Mouse (Mus musculus) embryonic facial prominence, embryonic 10.5 days (tissue): ENCODE measurements at regions not wholly inside any gene's neighbourhood (a gene's known extent, or its start where the extent isn't known, plus 50 kb on each side); places are given as distances from the start of the nearest gene placed in this dataset.

Experiments used
- DNase-seq: peaks from one replicate; pipeline ENCODE4 v3.0.0-alpha.2; 2017; ENCODE audit warnings: low spot score
- H3K27ac ChIP-seq: fragments of 300-500 bp; sonication (generic); replicated peaks from 2 replicates; pipeline ENCODE4 v1.5.1; 2016; ENCODE audit warnings: mild to moderate bottlenecking
- H3K27me3 ChIP-seq: fragments of 300-500 bp; sonication (generic); replicated peaks from 2 replicates; pipeline ENCODE4 v1.6.1; 2016; ENCODE audit warnings: low read depth, mild to moderate bottlenecking; ENCODE audit not compliant: poor library complexity, severe bottlenecking
- H3K36me3 ChIP-seq: fragments of 300-500 bp; sonication (generic); replicated peaks from 2 replicates; pipeline ENCODE4 v1.6.1; 2016; ENCODE audit warnings: mild to moderate bottlenecking, moderate library complexity
- H3K4me1 ChIP-seq: fragments of 300-500 bp; sonication (generic); 2 replicates; pipeline ENCODE4 v1.6.1; 2016
- H3K4me3 ChIP-seq: fragments of 300-500 bp; sonication (generic); 2 replicates; pipeline ENCODE4 v1.5.1; 2016; ENCODE audit warnings: mild to moderate bottlenecking, moderate library complexity
- H3K9me3 ChIP-seq: fragments of 300-500 bp; sonication (generic); 2 replicates; pipeline ENCODE4 v1.6.1; 2016; ENCODE audit warnings: mild to moderate bottlenecking
- whole genome bisulfite sequencing: fragments of 180-500 bp; shearing (Covaris S2); methylation state at CpG from one replicate; pipeline ENCODE4 v1.1.7; 2016; 5-methylcytosine and 5-hydroxymethylcytosine counted together

DNA sequence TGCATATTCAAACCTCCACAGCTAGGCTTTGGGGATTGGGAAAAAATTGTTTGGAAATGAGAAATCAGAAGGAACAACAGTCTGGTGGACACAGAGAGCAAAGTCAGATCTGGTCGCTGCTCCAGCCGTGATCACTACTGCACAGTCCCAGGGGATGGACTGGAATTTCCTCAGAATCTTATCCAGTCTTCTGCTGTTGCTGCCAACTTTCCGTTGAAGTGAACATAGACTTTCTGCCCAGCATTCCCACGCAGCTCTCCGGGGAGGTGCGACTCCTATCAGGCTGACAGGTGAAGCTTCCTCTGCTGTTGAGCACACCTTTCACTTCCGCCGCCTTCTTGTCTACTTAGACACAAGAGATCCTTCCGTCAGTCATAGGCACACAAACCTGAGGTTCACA lies 234.7 kb upstream of the Hes1 start:
- WGBS = 89% methylated on average over 9 of the region's 9 CpGs
- no peak overlapping the region for H3K27ac ChIP-seq
- H3K36me3 ChIP-seq = no peaks in the 10 kb centered on the region
- H3K4me1 ChIP-seq = peaks cover 15% of the 10 kb centered on the region
- no peak overlapping the region for H3K4me3 ChIP-seq
- peaks cover 16% of the 10 kb centered on the region; the same call in 1 of the 2 replicates for H3K27me3 ChIP-seq
- DNase-seq = no peak
- H3K9me3 ChIP-seq = peaks cover 6% of the 10 kb centered on the region; the same call in 1 of the 2 replicates

DNA sequence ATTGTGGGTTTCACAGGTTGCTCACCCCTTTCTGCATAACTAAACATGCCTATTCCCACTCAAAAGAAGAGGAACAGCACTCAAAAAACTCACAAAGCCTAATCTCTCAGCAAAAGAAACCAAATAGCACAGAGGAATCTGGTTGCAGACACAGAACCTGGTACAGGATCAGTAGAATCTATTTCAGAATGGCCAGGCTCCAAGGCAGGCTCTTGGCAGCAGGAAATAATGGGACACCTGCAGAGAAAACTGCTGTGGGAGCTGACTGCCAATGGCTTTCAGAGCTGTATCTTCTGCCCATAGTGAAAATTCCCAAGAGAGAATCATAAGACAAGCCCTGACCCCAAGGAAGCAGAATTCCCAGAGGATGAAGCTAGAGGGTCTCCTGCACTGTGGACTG lies 234.1 kb upstream of the Hes1 start:
- peaks cover 6% of the 10 kb centered on the region; the same call in 1 of the 2 replicates for H3K9me3 ChIP-seq
- H3K27me3 ChIP-seq = peaks cover 17% of the 10 kb centered on the region; the same call in 1 of the 2 replicates
- H3K27ac ChIP-seq = no peak overlapping the region
- DNase-seq = no peak
- no peak overlapping the region for H3K4me3 ChIP-seq
- peaks cover 19% of the 10 kb centered on the region for H3K4me1 ChIP-seq
- H3K36me3 ChIP-seq = no peaks in the 10 kb centered on the region

DNA sequence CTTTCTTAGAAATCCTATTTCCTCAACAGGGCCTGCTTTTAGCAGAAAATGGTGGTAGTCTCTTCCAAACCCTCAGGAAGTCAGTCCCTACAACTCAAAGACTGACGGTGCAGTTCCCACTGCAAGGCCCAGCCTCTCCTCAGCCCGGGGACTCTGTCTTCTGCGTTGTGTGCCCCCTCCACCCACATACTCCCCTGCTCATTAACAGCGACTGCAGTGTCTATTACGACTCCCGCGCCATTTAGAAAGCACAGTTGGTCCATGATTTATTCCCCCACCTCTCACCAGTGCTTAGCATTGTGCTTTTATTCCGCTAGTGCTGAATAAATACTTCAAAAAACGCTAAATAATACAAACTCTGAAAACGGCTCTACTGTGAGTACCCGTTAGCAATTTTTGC lies 230.9 kb upstream of the Hes1 start:
- H3K4me3 ChIP-seq = no peak overlapping the region
- peaks cover 28% of the 10 kb centered on the region for H3K27me3 ChIP-seq
- H3K9me3 ChIP-seq = peaks cover under 1% of the 10 kb centered on the region; the same call in 1 of the 2 replicates
- H3K4me1 ChIP-seq = peaks cover 42% of the 10 kb centered on the region
- no peak overlapping the region for H3K27ac ChIP-seq
- no peaks in the 10 kb centered on the region for H3K36me3 ChIP-seq
- no peak for DNase-seq
- WGBS = 81% methylated on average over 11 of the region's 11 CpGs

DNA sequence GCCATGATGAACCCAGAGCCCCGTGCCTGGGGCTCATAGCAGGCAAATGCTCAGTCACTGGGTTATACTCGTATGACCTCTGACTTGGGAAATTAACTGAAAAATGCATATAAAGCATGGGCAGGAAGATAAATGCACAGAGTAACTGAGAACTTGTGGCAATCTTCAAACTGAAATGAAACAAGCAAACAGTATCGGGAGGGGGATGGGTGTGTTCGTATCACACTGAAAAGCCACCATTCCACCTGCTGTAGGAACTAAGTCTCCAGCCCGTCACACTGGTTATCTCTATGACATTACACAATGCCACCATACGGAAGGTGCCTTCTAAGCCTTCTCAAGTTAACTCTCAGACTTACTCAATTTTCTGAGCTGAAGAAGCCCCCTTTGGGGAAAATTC lies 230.3 kb upstream of the Hes1 start:
- WGBS = 75% methylated on average over 6 of the region's 6 CpGs
- no peaks in the 10 kb centered on the region; the same call in 1 of the 2 replicates for H3K9me3 ChIP-seq
- H3K27ac ChIP-seq = no peak overlapping the region
- DNase-seq = no peak
- H3K36me3 ChIP-seq = no peaks in the 10 kb centered on the region
- peaks cover 47% of the 10 kb centered on the region for H3K4me1 ChIP-seq
- peaks cover 28% of the 10 kb centered on the region for H3K27me3 ChIP-seq
- H3K4me3 ChIP-seq = no peak overlapping the region

DNA sequence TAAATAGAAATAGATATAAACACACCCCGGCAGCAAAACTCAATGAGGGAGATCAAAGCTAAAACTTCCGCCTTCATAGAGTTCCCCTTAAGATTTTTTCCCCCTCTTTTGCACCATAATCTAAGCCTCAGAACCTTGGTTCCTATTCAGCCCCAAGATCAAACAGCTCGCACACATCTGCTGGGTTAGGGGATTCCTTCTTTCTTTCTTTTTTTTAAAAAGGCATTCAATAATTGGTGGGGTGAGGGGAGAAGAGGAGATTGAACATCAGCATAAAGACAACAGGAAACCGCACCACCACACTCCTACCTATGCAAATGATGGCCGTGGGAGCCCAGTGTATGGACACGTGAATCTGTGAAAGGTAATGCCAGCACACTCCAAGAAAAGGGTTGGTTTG lies 229.5 kb upstream of the Hes1 start:
- no peak for DNase-seq
- H3K36me3 ChIP-seq = no peaks in the 10 kb centered on the region
- no peak overlapping the region for H3K4me3 ChIP-seq
- whole genome bisulfite sequencing = 67% methylated on average over 6 of the region's 6 CpGs
- peaks cover 25% of the 10 kb centered on the region for H3K27me3 ChIP-seq
- peaks cover 54% of the 10 kb centered on the region for H3K4me1 ChIP-seq
- H3K27ac ChIP-seq = no peak overlapping the region
- H3K9me3 ChIP-seq = no peaks in the 10 kb centered on the region

DNA sequence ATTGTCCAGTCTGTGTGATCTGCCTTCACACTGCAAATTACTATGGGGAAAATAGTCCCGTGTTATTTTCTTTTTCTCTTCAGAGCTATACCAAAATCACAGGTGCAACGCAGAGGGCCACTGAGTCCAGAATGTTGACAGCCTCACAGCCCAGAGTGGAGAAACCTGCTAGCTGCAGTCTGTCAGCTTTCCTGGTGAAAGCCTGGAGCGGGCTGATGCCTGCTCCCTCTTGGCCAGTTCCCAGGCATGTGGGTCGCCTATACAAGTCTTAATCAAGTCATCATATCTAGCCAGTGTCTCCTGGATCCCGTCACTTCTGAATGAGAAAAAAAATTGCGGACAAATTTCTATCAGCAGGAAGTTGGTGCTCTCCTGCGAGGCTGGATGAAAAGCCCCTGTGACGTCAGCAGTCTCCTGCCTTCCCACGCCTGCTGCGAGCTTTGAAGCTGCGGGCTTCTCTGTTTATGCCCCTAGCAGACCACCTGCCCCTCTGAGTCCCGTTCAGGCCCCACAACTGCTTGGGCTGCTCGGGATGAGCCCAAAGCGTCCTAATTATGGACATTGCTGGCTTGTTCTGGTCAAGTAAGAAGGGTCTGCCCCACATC lies 227.1 kb upstream of the Hes1 start:
- Histone ChIP-seq H3K27me3 (peaks cover 43% of the 10 kb centered on the region), H3K4me1 (peaks cover 58% of the 10 kb centered on the region)

DNA sequence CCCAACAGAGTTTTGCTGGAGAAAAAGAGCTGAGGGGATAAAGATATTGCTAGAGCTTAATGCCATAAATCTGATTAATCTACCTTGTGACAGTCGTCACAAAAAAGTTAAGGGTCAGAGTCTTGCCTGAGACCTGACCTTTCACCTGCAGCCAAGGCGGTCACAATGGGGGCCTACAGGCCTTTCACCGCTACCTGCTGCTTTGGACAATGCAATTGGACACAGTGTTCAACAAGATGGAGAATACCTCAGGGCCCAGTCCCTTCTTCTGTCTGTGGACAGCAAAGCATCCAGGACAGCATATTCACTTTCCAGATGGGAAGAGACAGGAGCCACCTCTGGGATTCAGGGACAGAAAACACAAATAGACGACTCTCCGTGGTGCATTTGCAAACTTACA lies 226.3 kb upstream of the Hes1 start:
- WGBS = 46% methylated on average over 5 of the region's 5 CpGs
- H3K27ac ChIP-seq = no peak overlapping the region
- H3K4me3 ChIP-seq = no peak overlapping the region
- H3K4me1 ChIP-seq = peaks cover 58% of the 10 kb centered on the region
- H3K36me3 ChIP-seq = no peaks in the 10 kb centered on the region
- DNase-seq = no peak
- peaks cover 49% of the 10 kb centered on the region for H3K27me3 ChIP-seq
- H3K9me3 ChIP-seq = no peaks in the 10 kb centered on the region

More for the DNA sequence above, 227.1 kb upstream of the Hes1 start:
- H3K4me3 ChIP-seq = peak overlapping the region; percentile 40
- H3K36me3 ChIP-seq = no peaks in the 10 kb centered on the region
- WGBS = 13% methylated on average over 14 of the region's 14 CpGs
- H3K27ac ChIP-seq = no peak overlapping the region
- peak; percentile 64 for DNase-seq
- H3K9me3 ChIP-seq = no peaks in the 10 kb centered on the region

DNA sequence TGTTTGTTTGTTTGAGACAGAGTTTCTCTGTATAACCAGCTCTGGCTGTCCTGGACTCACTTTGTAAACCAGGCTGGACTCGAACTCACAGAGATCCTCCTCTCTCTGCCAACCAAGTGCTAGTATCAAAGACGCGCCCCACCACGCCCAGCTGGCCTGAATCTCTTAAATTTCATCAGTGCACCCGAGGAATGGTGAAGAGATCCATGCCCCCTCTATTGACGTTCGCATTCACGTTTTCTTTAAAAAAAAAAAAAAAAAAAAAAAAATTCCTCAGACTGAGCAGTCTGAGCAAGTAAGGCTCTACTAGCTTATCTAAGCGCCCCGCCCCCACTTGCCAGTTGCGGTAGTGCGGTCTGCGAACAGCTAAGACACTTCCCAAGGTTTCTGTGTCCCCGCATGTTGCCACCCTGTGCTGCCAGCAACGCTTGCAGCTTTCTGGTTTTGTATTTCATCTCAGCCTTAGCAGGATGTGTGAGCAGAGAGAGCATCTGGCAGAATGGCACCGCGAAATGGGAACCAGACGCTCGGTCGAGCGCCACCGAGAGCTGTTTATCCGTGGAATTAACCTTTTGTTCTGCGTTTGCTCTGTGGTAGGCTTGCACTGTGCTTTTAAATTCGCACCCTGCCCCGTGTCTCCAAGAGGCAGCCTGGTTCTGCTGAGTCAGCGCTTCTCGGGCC lies 225.1 kb upstream of the Hes1 start:
- Histone ChIP-seq H3K27ac (peak overlapping the region; percentile 85), H3K27me3 (peaks cover 56% of the 10 kb centered on the region)
- 5% methylated on average over 28 of the region's 28 CpGs for WGBS

DNA sequence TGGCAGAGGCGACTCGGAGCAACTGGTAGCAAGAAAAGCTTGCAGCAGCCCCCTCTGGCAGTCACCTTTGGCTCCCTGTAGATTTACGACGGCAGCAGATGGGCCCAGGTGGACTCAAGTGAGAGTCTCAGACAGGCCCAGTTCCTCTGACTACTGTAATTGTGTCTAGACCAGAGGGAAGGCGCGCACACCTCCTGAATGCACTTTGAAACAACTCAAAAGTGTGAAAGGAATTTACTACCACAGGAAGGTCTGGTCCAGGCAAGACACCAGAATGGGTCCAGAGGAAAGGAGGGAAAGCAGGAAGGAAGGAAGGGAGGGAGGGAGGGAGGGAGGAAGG lies 224.6 kb upstream of the Hes1 start:
- Histone ChIP-seq H3K36me3 (no peaks in the 10 kb centered on the region), H3K27me3 (peaks cover 61% of the 10 kb centered on the region), H3K27ac (peak overlapping the region; percentile 85), H3K4me1 (peaks cover 54% of the 10 kb centered on the region), H3K4me3 (peak overlapping the region; percentile 49), H3K9me3 (no peaks in the 10 kb centered on the region)
- 15% methylated on average over 6 of the region's 6 CpGs for WGBS
- DNase-seq = no peak

More for the DNA sequence above, 225.1 kb upstream of the Hes1 start:
- Histone ChIP-seq H3K9me3 (no peaks in the 10 kb centered on the region), H3K4me1 (peaks cover 53% of the 10 kb centered on the region), H3K4me3 (peak overlapping the region; percentile 49), H3K36me3 (no peaks in the 10 kb centered on the region)
- peak; percentile 83 for DNase-seq

DNA sequence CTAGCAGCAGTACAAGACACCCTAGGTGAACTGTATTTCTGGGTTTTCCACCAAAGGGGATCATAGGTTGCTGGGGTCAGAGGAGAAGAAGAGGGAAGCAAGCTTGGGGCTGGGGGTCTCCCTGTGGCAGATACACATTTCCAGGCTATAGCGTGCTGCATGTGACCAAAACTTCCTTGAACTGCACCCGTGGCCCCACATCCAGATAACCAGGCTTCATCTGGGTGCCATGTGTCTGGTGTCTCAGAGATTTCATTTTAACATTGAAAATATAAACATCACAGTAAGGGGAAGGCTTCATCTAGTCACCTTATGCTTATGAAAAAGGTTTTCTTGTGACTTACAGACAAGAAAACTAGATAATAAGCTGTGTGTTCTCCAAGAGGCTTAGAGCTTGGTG lies 223.8 kb upstream of the Hes1 start:
- no peaks in the 10 kb centered on the region for H3K9me3 ChIP-seq
- no peak overlapping the region for H3K4me3 ChIP-seq
- H3K36me3 ChIP-seq = no peaks in the 10 kb centered on the region
- peak overlapping the region; percentile 85 for H3K27ac ChIP-seq
- DNase-seq = no peak
- 70% methylated on average over 2 of the region's 2 CpGs for WGBS
- H3K27me3 ChIP-seq = peaks cover 65% of the 10 kb centered on the region
- H3K4me1 ChIP-seq = peaks cover 59% of the 10 kb centered on the region

DNA sequence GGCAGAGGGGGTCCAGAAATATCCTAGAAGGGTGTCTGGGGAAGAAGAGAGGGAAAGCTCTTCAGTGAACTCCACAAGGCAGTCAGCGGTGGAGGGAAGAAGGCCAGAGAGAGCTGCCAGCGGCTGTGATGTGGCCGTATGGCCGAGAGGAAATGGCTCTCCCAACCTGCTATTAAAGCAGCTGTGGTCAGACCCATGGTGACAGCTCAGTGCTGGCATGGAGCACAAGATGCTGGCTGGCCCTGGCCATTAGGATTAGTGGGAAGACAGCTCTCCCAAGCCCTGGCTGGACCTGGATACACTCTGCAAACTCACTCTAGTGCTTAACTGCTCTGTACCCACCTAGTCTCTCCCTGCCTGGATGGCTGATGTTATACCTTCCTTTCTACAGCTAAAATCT lies 223.1 kb upstream of the Hes1 start:
- no peak for DNase-seq
- Histone ChIP-seq H3K4me1 (peaks cover 61% of the 10 kb centered on the region), H3K27ac (0 out of 2 replicates have a peak overlapping the region, but pooled peaks have one; percentile 14), H3K27me3 (peaks cover 65% of the 10 kb centered on the region), H3K4me3 (no peak overlapping the region), H3K9me3 (no peaks in the 10 kb centered on the region), H3K36me3 (no peaks in the 10 kb centered on the region)
- WGBS = 47% methylated on average over 4 of the region's 4 CpGs

DNA sequence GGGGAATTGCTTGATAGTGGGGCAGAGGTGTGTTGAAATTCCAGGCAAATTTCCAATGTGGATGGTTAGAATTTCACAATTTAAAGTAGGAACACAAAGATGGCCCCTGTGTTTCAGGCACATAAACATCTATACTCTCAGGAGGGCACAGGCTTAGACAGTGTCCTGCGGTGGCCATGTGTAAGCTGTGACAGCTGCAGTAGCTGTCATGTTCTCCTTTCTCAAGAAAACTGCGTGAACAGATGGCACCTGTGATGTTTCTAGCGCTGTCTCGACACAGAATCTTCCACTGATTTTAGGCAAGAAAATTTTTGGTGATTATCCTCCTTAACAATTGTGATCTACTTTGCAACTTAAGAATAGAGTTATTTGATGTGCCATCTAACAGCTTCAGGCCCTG lies 222.1 kb upstream of the Hes1 start:
- Histone ChIP-seq H3K4me1 (peaks cover 55% of the 10 kb centered on the region), H3K27ac (no peak overlapping the region), H3K36me3 (no peaks in the 10 kb centered on the region), H3K9me3 (no peaks in the 10 kb centered on the region), H3K27me3 (peaks cover 72% of the 10 kb centered on the region), H3K4me3 (no peak overlapping the region)
- WGBS = 95% methylated on average over 4 of the region's 4 CpGs
- no peak for DNase-seq

DNA sequence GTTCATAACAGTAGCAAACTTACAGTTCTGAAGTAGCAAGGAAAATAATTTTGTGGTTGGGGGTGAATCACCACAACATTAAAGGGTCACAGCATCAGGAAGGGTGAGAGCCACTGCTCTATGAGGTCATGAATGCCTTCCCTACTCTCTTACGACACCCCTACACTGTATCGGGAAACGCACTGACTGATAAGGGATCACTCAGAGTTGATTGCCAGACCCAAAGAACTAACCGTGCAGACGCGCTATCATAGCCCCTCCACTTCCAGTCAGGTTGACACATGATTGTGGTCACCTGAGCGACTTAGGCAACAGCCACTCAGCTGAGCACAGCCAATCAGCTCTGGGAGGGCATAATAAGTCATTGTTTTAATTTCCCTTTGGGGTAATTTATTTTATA lies 220.7 kb upstream of the Hes1 start:
- Histone ChIP-seq H3K4me1 (peaks cover 51% of the 10 kb centered on the region), H3K27me3 (peaks cover 75% of the 10 kb centered on the region), H3K4me3 (no peak overlapping the region), H3K36me3 (no peaks in the 10 kb centered on the region), H3K9me3 (no peaks in the 10 kb centered on the region), H3K27ac (no peak overlapping the region)
- 92% methylated on average over 7 of the region's 7 CpGs for WGBS
- no peak for DNase-seq
